Mouse (Mus musculus): ENCODE measurements around the gene Scn4b. TPM values are rescaled to one million over a fixed set of nuclear protein-coding genes. Genes with fewer than 3 reads are reported as not detected.

The Scn4b gene
- polyA plus RNA-seq, 1 experiment from 2014 or later, result 0.15 TPM

DNA sequence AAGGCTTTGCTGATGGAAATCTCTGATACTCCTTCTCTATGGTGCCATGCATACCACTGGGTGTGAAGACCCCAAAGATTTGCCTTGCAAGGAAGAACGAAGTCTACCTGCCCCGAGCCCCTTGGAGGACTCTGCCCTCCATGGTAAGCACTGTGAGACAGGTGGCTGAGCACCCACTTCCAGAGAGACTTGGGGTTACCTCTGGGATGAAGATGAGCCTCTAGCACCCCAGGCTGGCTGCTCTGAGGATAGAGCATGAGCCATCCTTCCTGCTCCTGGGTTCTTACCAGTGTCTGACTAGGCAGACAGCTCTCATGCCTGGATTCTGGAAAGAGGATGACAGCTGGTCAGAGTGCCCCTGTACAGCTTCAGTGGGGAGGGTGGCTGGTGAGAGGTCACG is 8.1 kb upstream of the Scn4b start:
- H3K36me3 ChIP-seq (replicated peaks), result no peaks in the 10 kb centered on the region
- no peak for ATAC-seq (ENCODE audit: insufficient read depth)
- H3K9me3 ChIP-seq (replicated peaks), result no peaks in the 10 kb centered on the region
- H3K27me3 ChIP-seq, result peaks cover 11% of the 10 kb centered on the region
- H3K4me3 ChIP-seq (replicated peaks), result no peak overlapping the region
- no peaks in the 10 kb centered on the region for H3K4me1 ChIP-seq (replicated peaks)
- WGBS (ENCODE audit: insufficient replicate concordance), result 56% methylated on average over 3 of the region's 3 CpGs
- no peak overlapping the region for H3K27ac ChIP-seq (replicated peaks)
- no peak overlapping the region for H3K4me2 ChIP-seq
- no peak overlapping the region for H3K9ac ChIP-seq

GRCm38 (mm10) chr9:45133484-45134310 is 4.5 kb upstream of the Scn4b start:
- H3K4me2 ChIP-seq, result no peak overlapping the region
- 17% methylated on average over 5 of the region's 5 CpGs for WGBS (ENCODE audit: insufficient replicate concordance)
- peaks cover 19% of the 10 kb centered on the region; the same call in 1 of the 2 replicates for H3K4me1 ChIP-seq (replicated peaks)
- no peak overlapping the region for H3K27ac ChIP-seq (replicated peaks)
- ATAC-seq (ENCODE audit: insufficient read depth), result no peak
- H3K9me3 ChIP-seq (replicated peaks), result no peaks in the 10 kb centered on the region
- no peak overlapping the region for H3K4me3 ChIP-seq (replicated peaks)
- H3K9ac ChIP-seq, result no peak overlapping the region
- peaks cover 47% of the 10 kb centered on the region for H3K27me3 ChIP-seq
- no peaks in the 10 kb centered on the region for H3K36me3 ChIP-seq (replicated peaks)

DNA sequence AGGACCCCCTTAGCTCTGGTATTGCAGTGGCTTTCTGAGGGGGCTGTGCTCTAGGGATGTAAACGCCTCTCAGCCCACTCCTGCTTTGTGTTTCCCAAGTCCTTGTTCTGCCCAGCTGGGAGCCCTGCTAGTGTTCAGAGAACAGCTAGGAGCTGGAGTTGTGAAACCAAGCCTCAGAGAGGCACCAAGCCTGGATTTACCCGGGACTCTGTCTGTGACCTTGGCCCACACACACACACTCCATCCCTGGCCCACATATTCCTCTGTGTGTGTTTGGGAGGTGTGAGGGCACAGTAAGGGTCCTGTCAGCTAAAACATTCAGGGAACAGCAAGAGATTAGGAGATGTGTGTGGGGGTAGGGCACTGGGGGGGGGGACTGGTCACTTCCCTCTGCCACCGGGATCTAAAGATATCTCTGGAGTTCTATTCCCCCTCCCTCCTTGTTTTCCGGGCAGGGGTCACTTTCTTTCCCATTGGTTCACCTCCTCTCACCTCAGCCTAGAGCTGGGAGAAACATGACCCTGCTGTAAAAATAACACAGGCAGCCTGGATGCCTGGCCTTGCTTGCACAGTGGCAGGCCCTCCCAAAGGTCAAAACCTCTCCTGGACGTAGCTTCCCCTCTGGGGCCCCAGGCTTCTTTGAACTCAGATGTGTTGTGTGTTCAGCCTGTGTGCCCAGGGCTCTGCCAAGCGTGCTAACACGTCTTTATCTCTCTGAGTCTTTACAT is 1.6 kb upstream of the Scn4b start:
- Histone ChIP-seq H3K9me3 (replicated peaks) (no peaks in the 10 kb centered on the region), H3K4me2 (no peak overlapping the region; the same call in 1 of the 2 replicates), H3K27ac (replicated peaks) (peak overlapping the region; percentile 74), H3K36me3 (replicated peaks) (no peaks in the 10 kb centered on the region), H3K4me1 (replicated peaks) (peaks cover 19% of the 10 kb centered on the region; the same call in 1 of the 2 replicates), H3K9ac (no peak overlapping the region), H3K4me3 (replicated peaks) (no peak overlapping the region), H3K27me3 (peaks cover 76% of the 10 kb centered on the region)
- WGBS (ENCODE audit: insufficient replicate concordance), result 8% methylated on average over 7 of the region's 7 CpGs
- ATAC-seq (ENCODE audit: insufficient read depth), result peak; percentile 80

GRCm38 (mm10) chr9:45139082-45139481 is 887 bp downstream of the Scn4b start:
- WGBS (ENCODE audit: insufficient replicate concordance), result 12% methylated on average over 7 of the region's 7 CpGs
- Histone ChIP-seq H3K27ac (replicated peaks) (no peak overlapping the region), H3K4me2 (peak overlapping the region; percentile 65), H3K4me1 (replicated peaks) (peaks cover 19% of the 10 kb centered on the region; the same call in 1 of the 2 replicates), H3K9ac (no peak overlapping the region), H3K27me3 (peaks cover 94% of the 10 kb centered on the region), H3K9me3 (replicated peaks) (no peaks in the 10 kb centered on the region), H3K36me3 (replicated peaks) (no peaks in the 10 kb centered on the region), H3K4me3 (replicated peaks) (peak overlapping the region; percentile 42)
- no peak for ATAC-seq (ENCODE audit: insufficient read depth)

DNA sequence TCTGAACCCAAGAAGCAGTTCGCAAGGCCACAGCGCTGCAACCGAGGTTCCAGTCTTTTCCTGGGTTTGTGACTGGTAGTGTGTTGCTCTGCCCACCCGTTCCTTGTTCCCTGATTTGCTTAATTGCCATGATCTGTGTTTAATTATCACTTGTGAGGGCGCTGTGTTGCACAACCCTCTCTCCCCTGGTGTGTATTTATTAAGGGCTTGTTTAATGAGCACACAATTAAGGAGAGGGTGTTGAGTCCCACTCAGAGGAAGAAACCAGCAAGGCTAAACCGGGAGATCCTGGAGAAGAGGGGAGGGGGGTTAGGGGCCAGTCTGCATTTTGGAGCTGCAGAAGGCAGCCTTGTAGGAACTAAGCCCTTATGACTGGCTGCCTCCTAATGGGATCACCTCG is 2.8 kb downstream of the Scn4b start:
- Histone ChIP-seq H3K4me1 (replicated peaks) (peaks cover 11% of the 10 kb centered on the region; the same call in 1 of the 2 replicates), H3K9me3 (replicated peaks) (no peaks in the 10 kb centered on the region), H3K27me3 (peaks cover 96% of the 10 kb centered on the region), H3K4me2 (no peak overlapping the region), H3K36me3 (replicated peaks) (no peaks in the 10 kb centered on the region), H3K4me3 (replicated peaks) (no peak overlapping the region), H3K9ac (no peak overlapping the region), H3K27ac (replicated peaks) (no peak overlapping the region)
- WGBS (ENCODE audit: insufficient replicate concordance), result 43% methylated on average over 7 of the region's 7 CpGs
- no peak for ATAC-seq (ENCODE audit: insufficient read depth)

DNA sequence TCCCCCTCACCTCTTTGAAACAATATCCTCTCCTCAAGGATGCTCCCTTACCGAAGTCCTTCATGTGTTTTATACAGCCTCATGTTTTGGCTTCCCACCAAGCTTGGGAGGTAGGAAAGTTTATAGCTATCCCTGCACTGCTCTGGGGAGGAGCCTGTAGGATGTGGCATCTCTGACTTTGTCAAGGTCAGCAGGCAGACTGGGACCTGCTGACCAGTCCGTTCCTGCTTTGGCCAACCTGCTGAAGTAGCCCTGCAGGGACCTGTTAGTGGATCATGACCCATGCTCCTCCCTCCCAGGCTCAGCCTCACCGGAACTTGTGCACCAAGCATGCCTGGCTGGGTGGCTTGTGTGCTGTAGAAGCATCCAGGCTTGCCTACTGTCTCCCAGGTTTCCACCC is 4.5 kb downstream of the Scn4b start:
- no peak overlapping the region for H3K4me3 ChIP-seq (replicated peaks)
- no peak overlapping the region for H3K4me2 ChIP-seq
- WGBS (ENCODE audit: insufficient replicate concordance), result 53% methylated on average over 3 of the region's 3 CpGs
- no peak overlapping the region for H3K9ac ChIP-seq
- no peak for ATAC-seq (ENCODE audit: insufficient read depth)
- H3K9me3 ChIP-seq (replicated peaks), result no peaks in the 10 kb centered on the region
- no peaks in the 10 kb centered on the region for H3K36me3 ChIP-seq (replicated peaks)
- H3K27me3 ChIP-seq, result peaks cover 96% of the 10 kb centered on the region
- no peak overlapping the region for H3K27ac ChIP-seq (replicated peaks)
- peaks cover 4% of the 10 kb centered on the region; the same call in 1 of the 2 replicates for H3K4me1 ChIP-seq (replicated peaks)

- WGBS (ENCODE audit: insufficient replicate concordance), result 7% methylated on average over 27 of the region's 27 CpGs
- Histone ChIP-seq H3K9ac (no peak overlapping the region), H3K27me3 (peaks cover 83% of the 10 kb centered on the region), H3K4me3 (replicated peaks) (peak overlapping the region; percentile 24), H3K36me3 (replicated peaks) (no peaks in the 10 kb centered on the region), H3K9me3 (replicated peaks) (no peaks in the 10 kb centered on the region), H3K27ac (replicated peaks) (no peak overlapping the region), H3K4me2 (peak overlapping the region; percentile 51), H3K4me1 (replicated peaks) (no peaks in the 10 kb centered on the region)
- no peak for ATAC-seq (ENCODE audit: insufficient read depth)
Observed at GRCm38 (mm10) chr9:45145533-45146266, 7.5 kb downstream of the Scn4b start.

DNA sequence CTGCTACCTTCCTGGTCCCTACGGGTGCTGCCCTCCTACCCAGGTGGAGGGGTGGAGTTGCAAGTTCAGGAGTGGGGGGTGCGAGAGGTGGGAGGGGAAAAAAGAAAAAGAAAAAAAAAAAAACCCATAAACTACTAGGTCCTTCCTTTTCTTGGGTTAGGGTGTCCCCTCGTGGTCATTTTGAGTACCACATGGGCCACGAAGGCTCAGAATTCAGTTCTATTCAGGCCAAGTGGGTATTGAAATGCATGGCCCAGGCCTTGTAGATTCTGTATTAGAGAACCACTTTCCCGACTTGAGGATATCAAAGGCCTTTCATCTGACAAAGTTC is 8.0 kb downstream of the Scn4b start:
- peaks cover 78% of the 10 kb centered on the region for H3K27me3 ChIP-seq
- 0% methylated on average over 5 of the region's 5 CpGs for WGBS (ENCODE audit: insufficient replicate concordance)

GRCm38 (mm10) chr9:45150933-45151332 is 12.7 kb downstream of the Scn4b start:
- ATAC-seq (ENCODE audit: insufficient read depth), result no peak
- H3K9ac ChIP-seq, result no peak overlapping the region
- no peak overlapping the region for H3K4me3 ChIP-seq (replicated peaks)
- H3K9me3 ChIP-seq (replicated peaks), result no peaks in the 10 kb centered on the region
- peaks cover 34% of the 10 kb centered on the region for H3K27me3 ChIP-seq
- no peak overlapping the region for H3K27ac ChIP-seq (replicated peaks)
- no peak overlapping the region for H3K4me2 ChIP-seq
- H3K36me3 ChIP-seq (replicated peaks), result no peaks in the 10 kb centered on the region
- H3K4me1 ChIP-seq (replicated peaks), result no peaks in the 10 kb centered on the region
- 40% methylated on average over 1 of the region's 1 CpGs for WGBS (ENCODE audit: insufficient replicate concordance)

More for the DNA sequence above, 8.0 kb downstream of the Scn4b start:
- Histone ChIP-seq H3K4me3 (replicated peaks) (peak overlapping the region; percentile 24), H3K4me2 (peak overlapping the region; percentile 51), H3K4me1 (replicated peaks) (no peaks in the 10 kb centered on the region), H3K9ac (no peak overlapping the region), H3K27ac (replicated peaks) (no peak overlapping the region), H3K36me3 (replicated peaks) (no peaks in the 10 kb centered on the region), H3K9me3 (replicated peaks) (no peaks in the 10 kb centered on the region)
- no peak for ATAC-seq (ENCODE audit: insufficient read depth)

DNA sequence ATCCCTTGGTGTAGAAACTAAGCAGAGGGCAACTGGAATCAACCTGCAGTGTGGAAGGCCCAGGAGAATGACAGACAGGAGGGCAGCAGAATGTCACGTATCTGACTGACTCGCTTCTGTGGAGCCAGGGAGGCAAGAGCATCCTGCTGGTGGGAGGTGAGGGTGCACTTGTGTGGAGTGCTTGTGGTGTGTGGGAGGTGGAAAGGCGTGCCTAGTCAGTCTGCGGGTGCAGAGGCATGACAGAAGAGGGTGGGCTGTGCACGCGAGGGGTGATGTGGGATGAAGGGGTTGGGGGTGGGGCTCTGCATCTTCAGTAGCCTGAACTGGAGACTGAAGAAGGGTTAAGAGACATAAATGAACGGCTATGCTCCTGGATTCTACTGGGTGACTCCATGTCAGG is 15.2 kb downstream of the Scn4b start:
- no peak overlapping the region for H3K4me3 ChIP-seq (replicated peaks)
- no peak overlapping the region for H3K27ac ChIP-seq (replicated peaks)
- H3K9ac ChIP-seq, result no peak overlapping the region
- no peaks in the 10 kb centered on the region for H3K9me3 ChIP-seq (replicated peaks)
- H3K4me2 ChIP-seq, result no peak overlapping the region
- 66% methylated on average over 7 of the region's 7 CpGs for WGBS (ENCODE audit: insufficient replicate concordance)
- peaks cover 10% of the 10 kb centered on the region; the same call in 1 of the 2 replicates for H3K27me3 ChIP-seq
- H3K36me3 ChIP-seq (replicated peaks), result no peaks in the 10 kb centered on the region
- no peaks in the 10 kb centered on the region for H3K4me1 ChIP-seq (replicated peaks)
- ATAC-seq (ENCODE audit: insufficient read depth), result no peak

DNA sequence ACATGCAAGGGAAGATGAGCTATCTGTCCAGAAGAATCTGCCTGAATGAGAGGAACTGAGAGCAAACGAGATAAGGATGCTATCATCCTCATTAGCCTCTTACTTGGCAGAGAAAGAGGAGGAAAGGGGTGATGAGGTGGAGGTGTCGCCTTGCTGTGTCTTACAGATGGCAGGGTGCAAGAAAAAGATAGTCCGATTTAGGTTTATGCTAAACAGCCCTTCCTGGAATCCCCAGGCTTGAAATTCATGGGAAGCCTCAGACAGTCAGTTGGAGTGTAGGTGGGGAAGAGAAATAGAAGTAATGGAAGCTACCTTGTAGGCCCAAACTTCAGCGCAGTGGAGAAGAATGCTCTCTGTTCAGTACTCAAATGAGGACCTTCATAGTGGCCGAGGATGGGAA is 29.7 kb downstream of the Scn4b start:
- Histone ChIP-seq H3K4me3 (replicated peaks) (no peak overlapping the region), H3K9me3 (replicated peaks) (peaks cover 4% of the 10 kb centered on the region; the same call in 1 of the 2 replicates), H3K36me3 (replicated peaks) (no peaks in the 10 kb centered on the region), H3K4me1 (replicated peaks) (no peaks in the 10 kb centered on the region), H3K27ac (replicated peaks) (no peak overlapping the region), H3K27me3 (no peaks in the 10 kb centered on the region), H3K9ac (no peak overlapping the region), H3K4me2 (no peak overlapping the region)
- WGBS (ENCODE audit: insufficient replicate concordance), result 57% methylated on average over 5 of the region's 5 CpGs
- no peak for ATAC-seq (ENCODE audit: insufficient read depth)

Measured in liver, embryonic 15.5 days (tissue).